Mouse (Mus musculus) heart, embryonic 11.5 days (tissue): Measurements from ENCODE around the gene Lpxn. TPM values are rescaled to one million over a fixed set of nuclear protein-coding genes. Genes with fewer than 3 reads are reported as not detected.

Experiments used
- ATAC-seq: fragments of 200-750 bp; cut with Nextera tagmentation; replicated peaks from 2 replicates; pipeline ENCODE4 v1.8.0; 2017; ENCODE audit warnings: moderate library complexity; ENCODE audit not compliant: insufficient number of reproducible peaks, low FRiP score, low TSS enrichment
- H3K27ac ChIP-seq: fragments of 300-500 bp; sonication (generic); 2 replicates; pipeline ENCODE4 v1.5.1; 2014; ENCODE audit warnings: mild to moderate bottlenecking, low read depth, low read length
- H3K27me3 ChIP-seq: fragments of 300-500 bp; sonication (generic); 2 replicates; pipeline ENCODE4 v1.6.1; 2014; ENCODE audit warnings: mild to moderate bottlenecking, low read length, mixed read lengths; ENCODE audit not compliant: control insufficient read depth, insufficient read depth
- H3K36me3 ChIP-seq: fragments of 300-500 bp; sonication (generic); 2 replicates; pipeline ENCODE4 v1.6.1; 2014; ENCODE audit warnings: mild to moderate bottlenecking, low read length, moderate library complexity, mixed read lengths; ENCODE audit not compliant: control insufficient read depth, insufficient read depth
- H3K4me1 ChIP-seq: fragments of 300-500 bp; sonication (generic); 2 replicates; pipeline ENCODE4 v1.6.1; 2014; ENCODE audit warnings: low read length; ENCODE audit not compliant: control insufficient read depth, insufficient read depth
- H3K4me2 ChIP-seq: fragments of 300-500 bp; sonication (generic); 2 replicates; pipeline ENCODE4 v1.6.1; 2014; ENCODE audit warnings: mild to moderate bottlenecking, moderate library complexity
- H3K4me3 ChIP-seq: fragments of 300-500 bp; sonication (generic); 2 replicates; pipeline ENCODE4 v1.5.1; 2014; ENCODE audit warnings: low read depth, low read length
- H3K9ac ChIP-seq: fragments of 300-500 bp; sonication (generic); 2 replicates; pipeline ENCODE4 v1.6.1; 2014; ENCODE audit warnings: mild to moderate bottlenecking, low read depth, low read length, moderate library complexity
- H3K9me3 ChIP-seq: fragments of 300-500 bp; sonication (generic); replicated peaks from 2 replicates; pipeline ENCODE4 v1.6.1; 2016; ENCODE audit warnings: low read length; ENCODE audit not compliant: control insufficient read depth
- WGBS: fragments of 180-500 bp; shearing (Covaris S2); extraction: QIAGEN DNeasy Blood & Tissue Kit; methylation state at CpG from one replicate; pipeline ENCODE4 v1.1.7; 2014; ENCODE audit not compliant: insufficient replicate concordance; 5-methylcytosine and 5-hydroxymethylcytosine counted together
- polyA plus RNA-seq: library from polyadenylated mRNA; unstranded; fragments of >200 nt; fragmentation: Nextera tagmentation; extraction: Ambion mirVana; gene quantifications from 2 replicates; pipeline ENCODE4 v1.2.1, GENCODE M21; 2014

Lpxn gene
- polyA plus RNA-seq, 1 experiment from 2014 or later: 0.56 TPM

- Histone ChIP-seq H3K27me3 (no peaks in the 10 kb centered on the region), H3K4me2 (no peak overlapping the region), H3K4me1 (no peaks in the 10 kb centered on the region), H3K9me3 (no peaks in the 10 kb centered on the region), H3K36me3 (no peaks in the 10 kb centered on the region), H3K4me3 (no peak overlapping the region), H3K9ac (no peak overlapping the region), H3K27ac (no peak overlapping the region)
- ATAC-seq: no peak
- 79% methylated on average over 1 of the region's 1 CpGs for WGBS
Observed at GRCm38 (mm10) chr19:12818507-12818906, 22.5 kb downstream of the Lpxn start.

- WGBS: 30% methylated on average over 4 of the region's 4 CpGs
- H3K4me1 ChIP-seq: no peaks in the 10 kb centered on the region
Observed at GRCm38 (mm10) chr19:12820383-12820782, 24.4 kb downstream of the Lpxn start.

GRCm38 (mm10) chr19:12824549-12824948 is 28.6 kb downstream of the Lpxn start:
- Histone ChIP-seq H3K4me2 (no peak overlapping the region), H3K9me3 (no peaks in the 10 kb centered on the region), H3K36me3 (no peaks in the 10 kb centered on the region), H3K4me3 (no peak overlapping the region), H3K27ac (no peak overlapping the region), H3K27me3 (no peaks in the 10 kb centered on the region), H3K4me1 (no peaks in the 10 kb centered on the region), H3K9ac (no peak overlapping the region)
- WGBS: 62% methylated on average over 4 of the region's 4 CpGs
- no peak for ATAC-seq

More at GRCm38 (mm10) chr19:12820383-12820782, 24.4 kb downstream of the Lpxn start:
- H3K36me3 ChIP-seq: no peaks in the 10 kb centered on the region
- H3K27ac ChIP-seq: no peak overlapping the region
- no peaks in the 10 kb centered on the region for H3K27me3 ChIP-seq
- H3K4me2 ChIP-seq: no peak overlapping the region
- no peaks in the 10 kb centered on the region for H3K9me3 ChIP-seq
- H3K9ac ChIP-seq: no peak overlapping the region
- no peak overlapping the region for H3K4me3 ChIP-seq
- no peak for ATAC-seq

GRCm38 (mm10) chr19:12830823-12831430 is 34.9 kb downstream of the Lpxn start:
- Histone ChIP-seq H3K9me3 (no peaks in the 10 kb centered on the region), H3K4me2 (no peak overlapping the region), H3K36me3 (no peaks in the 10 kb centered on the region), H3K27ac (no peak overlapping the region), H3K27me3 (no peaks in the 10 kb centered on the region), H3K4me1 (no peaks in the 10 kb centered on the region), H3K4me3 (no peak overlapping the region), H3K9ac (no peak overlapping the region)
- WGBS: 59% methylated on average over 2 of the region's 2 CpGs
- ATAC-seq: no peak

GRCm38 (mm10) chr19:12831559-12831958 is 35.6 kb downstream of the Lpxn start:
- WGBS: 82% methylated on average over 1 of the region's 1 CpGs
- no peak overlapping the region for H3K27ac ChIP-seq
- H3K9ac ChIP-seq: no peak overlapping the region
- H3K4me3 ChIP-seq: no peak overlapping the region
- H3K4me2 ChIP-seq: no peak overlapping the region
- H3K36me3 ChIP-seq: no peaks in the 10 kb centered on the region
- H3K9me3 ChIP-seq: no peaks in the 10 kb centered on the region
- H3K4me1 ChIP-seq: no peaks in the 10 kb centered on the region
- ATAC-seq: no peak
- H3K27me3 ChIP-seq: no peaks in the 10 kb centered on the region

GRCm38 (mm10) chr19:12833625-12834024 is 37.6 kb downstream of the Lpxn start:
- H3K4me1 ChIP-seq: no peaks in the 10 kb centered on the region
- H3K9ac ChIP-seq: no peak overlapping the region
- H3K36me3 ChIP-seq: no peaks in the 10 kb centered on the region
- H3K9me3 ChIP-seq: no peaks in the 10 kb centered on the region
- 69% methylated on average over 3 of the region's 3 CpGs for WGBS
- H3K4me2 ChIP-seq: no peak overlapping the region
- no peak overlapping the region for H3K4me3 ChIP-seq
- no peak for ATAC-seq
- no peak overlapping the region for H3K27ac ChIP-seq
- no peaks in the 10 kb centered on the region for H3K27me3 ChIP-seq

- no peak overlapping the region for H3K4me3 ChIP-seq
- ATAC-seq: no peak
- H3K36me3 ChIP-seq: no peaks in the 10 kb centered on the region
- H3K4me2 ChIP-seq: no peak overlapping the region
- no peaks in the 10 kb centered on the region for H3K9me3 ChIP-seq
- H3K9ac ChIP-seq: no peak overlapping the region
- no peak overlapping the region for H3K27ac ChIP-seq
- WGBS: 76% methylated on average over 1 of the region's 1 CpGs
- no peaks in the 10 kb centered on the region for H3K27me3 ChIP-seq
- H3K4me1 ChIP-seq: no peaks in the 10 kb centered on the region
Observed at GRCm38 (mm10) chr19:12838507-12838906, 42.5 kb downstream of the Lpxn start.

- no peak within 1 kb of the TSS for H3K27ac ChIP-seq
- H3K27me3 ChIP-seq: no peaks in the 10 kb centered on the region
- no peaks in the 10 kb centered on the region for H3K9me3 ChIP-seq
- H3K4me2 ChIP-seq: no peak within 1 kb of the TSS
- no peaks in the 10 kb centered on the region for H3K4me1 ChIP-seq
- H3K9ac ChIP-seq: no peak within 1 kb of the TSS
- ATAC-seq: no peak
- no peak within 1 kb of the TSS for H3K4me3 ChIP-seq
- H3K36me3 ChIP-seq: no peaks in the 10 kb centered on the region
Observed at GRCm38 (mm10) chr19:12846382-12846781, 50.4 kb downstream of the Lpxn start, which contains the start of gene Gm5244. Gene Gm5244, plus strand, starts transcription at chr19:12846682.

GRCm38 (mm10) chr19:12856983-12857382 is 61.0 kb downstream of the Lpxn start, which contains the start of gene Olfr1444:
Gene Olfr1444, plus strand, starts transcription at chr19:12857283.
- 38% methylated on average over 1 of the region's 1 CpGs for WGBS
- no peak for ATAC-seq
- H3K9me3 ChIP-seq: no peaks in the 10 kb centered on the region; the same call in 1 of the 2 replicates
- H3K4me2 ChIP-seq: no peak within 1 kb of the TSS
- H3K27ac ChIP-seq: no peak within 1 kb of the TSS
- no peaks in the 10 kb centered on the region for H3K27me3 ChIP-seq
- no peaks in the 10 kb centered on the region for H3K4me1 ChIP-seq
- H3K4me3 ChIP-seq: no peak within 1 kb of the TSS
- no peaks in the 10 kb centered on the region for H3K36me3 ChIP-seq
- no peak within 1 kb of the TSS for H3K9ac ChIP-seq
